Mouse (Mus musculus): ENCODE data around the gene Rassf2. TPM values are rescaled to one million over a fixed set of nuclear protein-coding genes. Genes with fewer than 3 reads are reported as not detected.
A peak's percentile ranks its signal among the peaks of the same experiment; 100 is the strongest.

Gene Rassf2
- 10.0 and 15.2 TPM in 2 replicates for polyA plus RNA-seq (2015; fragmentation: Nextera tagmentation; extraction: Ambion mirVana)

DNA sequence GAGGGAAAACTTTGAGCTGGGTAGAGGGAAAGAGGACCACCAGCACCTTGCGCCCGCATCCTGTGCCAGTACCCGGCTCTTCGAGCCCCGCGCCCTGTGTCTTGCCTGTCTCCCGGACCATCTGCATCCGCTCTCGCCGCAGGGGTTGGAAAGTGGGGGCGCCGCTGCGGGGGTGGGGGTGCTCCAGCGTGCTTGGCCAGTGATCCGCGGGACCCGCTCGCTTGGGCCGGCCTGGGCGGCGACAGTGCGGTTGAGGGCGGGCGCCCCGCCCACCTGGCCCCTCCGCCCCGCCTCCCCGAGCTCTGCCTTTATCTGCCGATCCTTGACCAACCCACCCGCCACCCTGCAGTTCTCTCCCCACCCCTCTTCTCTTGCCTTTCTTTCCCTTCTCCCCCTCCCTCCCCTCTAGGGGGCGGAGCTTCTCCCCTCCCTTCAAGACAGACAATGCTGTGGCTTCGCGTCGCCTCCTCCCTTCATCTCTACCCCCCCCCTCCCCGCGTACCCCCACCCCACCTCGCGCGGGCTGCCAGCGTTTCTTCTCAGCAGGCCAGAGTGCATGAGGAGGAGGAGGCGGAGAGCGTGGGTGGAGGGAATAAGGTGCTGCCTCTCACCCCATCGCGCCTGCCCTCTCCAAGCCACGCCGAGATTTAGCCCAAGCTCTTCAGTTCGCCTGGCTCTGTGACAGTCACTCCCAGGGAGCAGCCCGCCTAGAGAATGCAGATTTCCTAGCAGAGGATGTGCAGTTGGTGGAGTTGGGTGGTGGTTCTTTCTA, at the start of gene Rassf2:
TSS of gene Rassf2 (minus strand) at position 613 of the 772 bp plus-strand sequence.
- peak within 1 kb of the TSS; percentile 90 for H3K4me2 ChIP-seq (replicated peaks; ENCODE audit: low read depth, low read length)
- H3K9ac ChIP-seq (replicated peaks; ENCODE audit: low read depth): peak within 1 kb of the TSS; percentile 56
- DNase-seq (ENCODE audit: low spot score) (peak; percentile 93), ATAC-seq (peak; percentile 92)
- 4% methylated on average over 23 of the region's 48 CpGs for WGBS
- no peaks in the 10 kb centered on the region for H3K9me3 ChIP-seq (ENCODE audit: low read length)
- H3K4me3 ChIP-seq (ENCODE audit: low read depth, low read length): peak within 1 kb of the TSS; percentile 58
- H3K36me3 ChIP-seq (ENCODE audit: insufficient read depth, low read length): no peaks in the 10 kb centered on the region
- peak; percentile 36 for TF ChIP-seq CTCF (IDR thresholded peaks at IDR 0.05)
- TF ChIP-seq EP300 (IDR thresholded peaks at IDR 0.05): no peak
- H3K27ac ChIP-seq (ENCODE audit: low read length): peak within 1 kb of the TSS; percentile 82
- H3K4me1 ChIP-seq (ENCODE audit: insufficient read depth, low read depth, low read length): peaks cover 22% of the 10 kb centered on the region; the same call in 1 of the 2 replicates
- no peaks in the 10 kb centered on the region for H3K27me3 ChIP-seq (replicated peaks; ENCODE audit: insufficient read depth, low read length)

DNA sequence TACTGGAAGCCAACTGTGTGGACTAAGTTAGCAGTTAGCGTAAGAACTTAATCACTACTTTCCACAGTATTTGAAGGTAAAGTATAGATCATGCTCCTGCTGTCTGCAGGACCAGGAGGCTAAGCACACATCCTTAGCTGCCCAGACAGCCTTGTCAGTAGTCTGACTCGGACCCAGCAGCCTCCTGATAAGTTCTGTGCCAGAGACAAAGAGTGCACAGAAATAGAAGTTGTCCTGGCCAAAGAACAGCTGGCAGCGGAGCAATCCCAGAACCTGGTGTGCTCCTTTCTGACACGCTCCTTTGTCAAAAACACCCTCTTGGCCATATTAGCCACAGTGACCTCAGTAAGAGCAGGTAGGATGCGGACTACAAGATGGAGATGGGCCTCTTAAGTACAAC, 49.1 kb upstream of the Rassf2 start:
- no peak for ATAC-seq
- no peak overlapping the region for H3K27ac ChIP-seq (ENCODE audit: low read length)
- H3K4me1 ChIP-seq (ENCODE audit: insufficient read depth, low read depth, low read length): no peaks in the 10 kb centered on the region
- H3K9ac ChIP-seq (replicated peaks; ENCODE audit: low read depth): no peak overlapping the region
- no peak for TF ChIP-seq CTCF (IDR thresholded peaks at IDR 0.05)
- TF ChIP-seq EP300 (IDR thresholded peaks at IDR 0.05): no peak
- H3K4me3 ChIP-seq (ENCODE audit: low read depth, low read length): no peak overlapping the region
- DNase-seq (ENCODE audit: low spot score): no peak
- no peak overlapping the region for H3K4me2 ChIP-seq (replicated peaks; ENCODE audit: low read depth, low read length)
- no peaks in the 10 kb centered on the region for H3K9me3 ChIP-seq (ENCODE audit: low read length)
- H3K36me3 ChIP-seq (ENCODE audit: insufficient read depth, low read length): no peaks in the 10 kb centered on the region
- 85% methylated on average over 5 of the region's 5 CpGs for WGBS
- no peaks in the 10 kb centered on the region for H3K27me3 ChIP-seq (replicated peaks; ENCODE audit: insufficient read depth, low read length)

DNA sequence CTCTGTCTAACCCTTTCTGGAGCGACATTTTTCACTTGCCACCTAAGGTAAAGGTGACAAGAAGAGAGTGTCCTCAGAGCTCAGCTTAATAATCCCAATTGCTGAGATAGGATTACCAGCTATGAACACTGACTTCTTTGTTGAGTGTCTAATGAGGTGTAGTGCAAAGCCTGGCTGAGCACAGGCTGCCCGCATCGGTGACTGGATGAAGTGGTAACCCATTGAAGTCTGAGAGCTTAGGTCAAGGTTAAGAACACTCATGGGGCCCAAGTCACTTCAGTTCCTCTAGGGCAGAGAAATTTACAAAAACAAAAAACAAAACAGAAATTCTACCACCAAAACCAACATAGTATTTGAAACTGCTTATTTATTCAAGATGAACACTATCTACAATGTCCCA, 43.0 kb upstream of the Rassf2 start:
- H3K36me3 ChIP-seq (ENCODE audit: insufficient read depth, low read length): peaks cover 9% of the 10 kb centered on the region; the same call in 1 of the 2 replicates
- 59% methylated on average over 3 of the region's 3 CpGs for WGBS

DNA sequence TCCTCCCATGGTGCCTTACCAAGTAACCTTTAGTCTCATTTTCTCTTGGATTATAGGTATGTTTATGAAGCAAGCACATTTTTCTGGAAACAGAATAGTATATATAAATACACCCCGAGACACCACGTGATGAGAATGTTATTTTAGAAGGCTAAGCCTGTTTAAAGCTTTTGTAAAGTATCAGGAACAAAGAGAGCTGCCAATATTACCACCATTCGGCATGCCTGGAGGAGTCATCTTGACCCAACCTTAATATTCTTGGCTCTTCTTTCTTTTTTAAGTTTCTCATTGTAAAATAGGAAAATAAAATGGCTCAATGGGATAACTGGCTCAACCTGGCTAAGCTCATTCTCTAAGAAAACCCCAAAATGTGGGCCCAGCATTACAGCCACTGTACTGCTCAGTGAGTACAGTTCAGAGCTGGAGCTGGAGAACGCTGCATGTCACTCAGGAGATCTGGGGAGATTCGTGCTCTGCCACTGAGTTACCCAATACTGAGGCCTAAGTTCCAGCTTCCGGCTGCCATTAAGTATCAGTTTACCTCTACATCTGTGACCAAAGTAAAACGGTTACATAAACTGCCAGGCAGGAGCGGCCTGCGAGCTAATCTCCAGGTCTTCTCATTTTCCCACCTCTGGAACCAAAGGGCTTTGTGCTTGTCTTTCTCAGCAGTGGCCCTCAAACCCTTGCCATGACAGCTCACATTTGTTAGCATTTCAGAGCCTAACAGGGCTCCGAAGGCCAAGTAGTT, 40.1 kb upstream of the Rassf2 start:
- TF ChIP-seq CTCF (IDR thresholded peaks at IDR 0.05): no peak
- TF ChIP-seq EP300 (IDR thresholded peaks at IDR 0.05): no peak
- no peak overlapping the region for H3K9ac ChIP-seq (replicated peaks; ENCODE audit: low read depth)
- no peak overlapping the region for H3K4me3 ChIP-seq (ENCODE audit: low read depth, low read length)
- no peak overlapping the region for H3K27ac ChIP-seq (ENCODE audit: low read length)
- H3K9me3 ChIP-seq (ENCODE audit: low read length): no peaks in the 10 kb centered on the region
- H3K36me3 ChIP-seq (ENCODE audit: insufficient read depth, low read length): peaks cover 9% of the 10 kb centered on the region; the same call in 1 of the 2 replicates
- H3K4me2 ChIP-seq (replicated peaks; ENCODE audit: low read depth, low read length): no peak overlapping the region
- no peak for ATAC-seq
- DNase-seq (ENCODE audit: low spot score): no peak
- H3K4me1 ChIP-seq (ENCODE audit: insufficient read depth, low read depth, low read length): no peaks in the 10 kb centered on the region
- 90% methylated on average over 10 of the region's 10 CpGs for WGBS
- no peaks in the 10 kb centered on the region for H3K27me3 ChIP-seq (replicated peaks; ENCODE audit: insufficient read depth, low read length)

More for the DNA sequence above, 43.0 kb upstream of the Rassf2 start:
- Histone ChIP-seq H3K4me3 (ENCODE audit: low read depth, low read length) (no peak overlapping the region), H3K27me3 (replicated peaks; ENCODE audit: insufficient read depth, low read length) (no peaks in the 10 kb centered on the region), H3K4me2 (replicated peaks; ENCODE audit: low read depth, low read length) (no peak overlapping the region), H3K27ac (ENCODE audit: low read length) (no peak overlapping the region), H3K9me3 (ENCODE audit: low read length) (no peaks in the 10 kb centered on the region), H3K4me1 (ENCODE audit: insufficient read depth, low read depth, low read length) (no peaks in the 10 kb centered on the region), H3K9ac (replicated peaks; ENCODE audit: low read depth) (no peak overlapping the region)
- ATAC-seq: peak; percentile 40; the same call in 1 of the 2 replicates
- peak; percentile 18 for DNase-seq (ENCODE audit: low spot score)
- TF ChIP-seq EP300 (IDR thresholded peaks at IDR 0.05): no peak
- TF ChIP-seq CTCF (IDR thresholded peaks at IDR 0.05): no peak

DNA sequence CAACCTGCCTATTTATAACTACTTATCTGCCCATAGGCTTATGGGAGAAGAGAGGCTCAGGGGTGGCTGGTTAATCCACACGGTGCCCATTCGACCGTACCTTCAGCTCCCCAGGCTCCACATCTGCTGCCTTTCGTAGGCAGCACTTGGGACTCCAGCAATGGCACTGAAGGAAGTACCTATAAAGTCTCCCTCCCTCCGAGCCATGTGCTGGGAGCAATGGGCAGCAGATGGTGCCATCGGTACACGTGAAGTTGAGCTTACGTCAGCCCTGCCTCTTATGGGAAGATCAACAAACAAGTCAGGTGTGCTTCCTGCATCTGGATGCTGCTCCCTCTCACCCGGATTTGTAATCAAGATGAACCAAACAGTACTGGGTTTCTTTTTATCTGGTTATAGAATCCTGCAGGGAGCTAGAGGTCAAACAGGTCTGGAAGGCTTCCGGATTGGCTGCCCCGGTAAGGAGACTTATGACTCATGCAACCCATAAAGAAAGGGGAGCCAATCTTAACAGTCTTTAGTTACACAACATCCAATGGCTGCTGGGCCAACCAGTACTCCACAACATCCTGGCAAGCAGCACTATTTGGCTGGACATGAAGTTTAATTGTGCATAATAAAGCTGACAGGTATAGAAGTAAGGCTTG, 34.2 kb upstream of the Rassf2 start:
- Histone ChIP-seq H3K9me3 (ENCODE audit: low read length) (no peaks in the 10 kb centered on the region), H3K9ac (replicated peaks; ENCODE audit: low read depth) (no peak overlapping the region), H3K4me2 (replicated peaks; ENCODE audit: low read depth, low read length) (no peak overlapping the region), H3K27me3 (replicated peaks; ENCODE audit: insufficient read depth, low read length) (no peaks in the 10 kb centered on the region), H3K4me3 (ENCODE audit: low read depth, low read length) (no peak overlapping the region), H3K36me3 (ENCODE audit: insufficient read depth, low read length) (no peaks in the 10 kb centered on the region), H3K27ac (ENCODE audit: low read length) (no peak overlapping the region), H3K4me1 (ENCODE audit: insufficient read depth, low read depth, low read length) (no peaks in the 10 kb centered on the region)
- 73% methylated on average over 11 of the region's 11 CpGs for WGBS
- peak; percentile 39 for TF ChIP-seq CTCF (IDR thresholded peaks at IDR 0.05)
- TF ChIP-seq EP300 (IDR thresholded peaks at IDR 0.05): no peak
- DNase-seq (ENCODE audit: low spot score) (peak; percentile 28), ATAC-seq (peak; percentile 42)

DNA sequence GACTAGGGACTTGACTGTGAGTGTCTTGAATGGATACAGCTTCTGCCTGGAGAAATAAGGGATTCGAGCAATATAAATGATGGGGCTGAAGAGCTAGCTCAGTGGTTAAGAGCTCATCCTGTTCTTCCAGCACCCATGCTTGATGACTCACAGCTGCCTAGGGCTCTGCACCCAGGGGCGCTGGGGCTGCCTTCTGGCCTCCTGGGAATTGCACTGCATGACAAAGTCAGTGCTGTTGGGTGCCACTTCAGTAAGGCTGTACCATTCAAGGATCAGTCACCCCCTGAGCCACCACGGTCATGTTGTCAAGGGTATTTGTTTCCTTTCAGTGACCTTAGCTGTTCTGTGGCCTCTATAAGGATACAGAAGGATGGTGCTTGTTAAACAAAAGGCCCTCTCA, 33.7 kb upstream of the Rassf2 start:
- WGBS: 73% methylated on average over 3 of the region's 3 CpGs
- Histone ChIP-seq H3K4me3 (ENCODE audit: low read depth, low read length) (no peak overlapping the region), H3K4me1 (ENCODE audit: insufficient read depth, low read depth, low read length) (no peaks in the 10 kb centered on the region), H3K9ac (replicated peaks; ENCODE audit: low read depth) (no peak overlapping the region), H3K27ac (ENCODE audit: low read length) (no peak overlapping the region), H3K36me3 (ENCODE audit: insufficient read depth, low read length) (no peaks in the 10 kb centered on the region; the same call in 1 of the 2 replicates), H3K27me3 (replicated peaks; ENCODE audit: insufficient read depth, low read length) (no peaks in the 10 kb centered on the region), H3K4me2 (replicated peaks; ENCODE audit: low read depth, low read length) (no peak overlapping the region), H3K9me3 (ENCODE audit: low read length) (no peaks in the 10 kb centered on the region)
- no peak for ATAC-seq
- no peak for DNase-seq (ENCODE audit: low spot score)
- no peak for TF ChIP-seq CTCF (IDR thresholded peaks at IDR 0.05)
- TF ChIP-seq EP300 (IDR thresholded peaks at IDR 0.05): no peak
